Mouse (Mus musculus): ENCODE results near the gene Ap3b2. TPM values are rescaled to one million over a fixed set of nuclear protein-coding genes. Genes with fewer than 3 reads are reported as not detected.

Ap3b2 gene
- total RNA-seq (2023): not detected

GRCm38 (mm10) chr7:81493331-81494021 is at the start of gene Ap3b2:
Ap3b2 (minus strand) TSS chr7:81493925.

GRCm38 (mm10) chr7:81498181-81498580 is 4.5 kb upstream of the Ap3b2 start, which contains the start of gene BC048679:
BC048679 (minus strand) TSS chr7:81498281.

GRCm38 (mm10) chr7:81455155-81455651 is 38.5 kb downstream of the Ap3b2 start, which contains the start of gene Cpeb1:
Cpeb1 (minus strand) TSS chr7:81455465.

Other genes starting within 250 kb of the Ap3b2 start
- gene Rps17, start 148.7 kb downstream of the Ap3b2 start, total RNA-seq (2023): 1,000 to 10,000 TPM; 2,629 to 2,674 TPM
- gene Cpeb1, start 38.5 kb downstream of the Ap3b2 start, total RNA-seq (2023): not detected
- not detected for gene BC048679, start 4.4 kb upstream of the Ap3b2 start, total RNA-seq (2023)
- gene Fsd2, start 73.0 kb upstream of the Ap3b2 start, total RNA-seq (2023): 1 to 10 TPM in 1 of 2 experiments, under 1 TPM in 1; 0.59 to 1.5 TPM
- gene Whamm, start 77.3 kb upstream of the Ap3b2 start, total RNA-seq (2023): 10 to 100 TPM; 29.1 to 29.3 TPM
- under 1 TPM in 1 of 2 experiments, not detected in 1; 0.12 TPM for gene Homer2, start 213.6 kb upstream of the Ap3b2 start, total RNA-seq (2023)